Mouse (Mus musculus): ENCODE results near the gene Aldh4a1.

DNA sequence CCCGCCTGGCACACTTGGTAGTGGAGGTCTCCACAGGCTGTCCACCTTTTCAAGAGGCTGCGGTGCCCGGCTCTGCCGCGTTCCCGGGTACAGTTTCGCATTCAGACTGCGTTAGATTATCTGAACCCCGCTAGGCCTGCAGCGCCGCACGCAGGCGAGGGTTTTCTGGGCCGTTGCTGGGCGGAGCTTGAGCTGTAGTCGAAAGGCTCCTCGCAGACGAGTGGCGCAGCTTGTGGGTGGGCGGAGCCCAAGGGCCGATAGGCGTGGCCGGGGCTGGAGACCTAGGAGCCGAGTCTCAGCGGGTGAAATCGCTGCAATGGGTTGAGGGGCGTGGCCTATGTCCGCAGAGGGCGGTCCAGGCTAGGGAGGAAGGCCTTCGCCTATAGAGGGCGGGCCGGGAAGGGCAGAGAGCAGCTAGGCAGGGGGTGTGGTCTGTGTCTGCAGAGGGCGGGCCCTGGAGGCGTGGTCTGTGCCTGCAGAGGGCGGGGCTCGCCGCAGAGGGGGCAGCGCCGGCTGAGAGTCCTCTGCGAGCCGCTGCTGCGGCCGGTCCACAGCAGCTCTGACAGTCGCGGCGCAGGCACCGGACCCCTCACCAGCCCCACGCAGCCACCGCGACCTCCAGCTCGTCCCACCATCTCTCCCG, 48.4 kb upstream of the Aldh4a1 start:
- peak; percentile 94 for TF ChIP-seq POLR2A (IDR thresholded peaks at IDR 0.05; ENCODE audit: borderline replicate concordance, extremely low read depth, low read depth, low read length)
- TF ChIP-seq CTCF (IDR thresholded peaks at IDR 0.05; ENCODE audit: insufficient read depth, low read length): peak; percentile 49; the same call in 1 of the 2 replicates

All from lung, adult 2 months (tissue).